Mouse (Mus musculus) myocyte (in vitro differentiated cells): ENCODE data around the gene Ugt1a7c.

Source experiments
- CEBPB ChIP-seq: IDR thresholded peaks from 2 replicates; pipeline ENCODE4 v1.6.1; 2011; ENCODE audit warnings: mild to moderate bottlenecking, moderate library complexity; ENCODE audit not compliant: poor library complexity, insufficient read depth, severe bottlenecking
- E2F4 ChIP-seq: IDR thresholded peaks from one replicate; pipeline ENCODE4 v1.6.1; 2011; ENCODE audit warnings: mild to moderate bottlenecking, control low read depth, moderate library complexity; ENCODE audit not compliant: insufficient read depth
- MAX ChIP-seq: IDR thresholded peaks from one replicate; pipeline ENCODE4 v1.6.1; 2011; ENCODE audit warnings: low read depth, mild to moderate bottlenecking, control low read depth
- MYOD1 ChIP-seq, 3 experiments: IDR thresholded peaks; one replicate each; pipeline ENCODE4 v1.6.1; 2011; ENCODE audit warnings: control low read depth in 2 of 3, low read depth in 2 of 3, mild to moderate bottlenecking in 2 of 3, moderate library complexity in 1 of 3; ENCODE audit not compliant: insufficient read length in 2 of 3, control insufficient read depth in 1 of 3
- MYOG ChIP-seq, 3 experiments: IDR thresholded peaks; one replicate each; pipeline ENCODE4 v1.6.1; 2011; ENCODE audit warnings: control low read depth in 2 of 3, low read depth in 2 of 3, mild to moderate bottlenecking in 2 of 3; ENCODE audit not compliant: insufficient read length in 2 of 3, control insufficient read depth in 1 of 3, insufficient read depth in 1 of 3
- POLR2A ChIP-seq: IDR thresholded peaks from one replicate; pipeline ENCODE4 v1.6.1; 2011; ENCODE audit warnings: low read depth, mild to moderate bottlenecking, control low read depth, moderate library complexity; ENCODE audit not compliant: insufficient read length
- POLR2AphosphoS2 ChIP-seq: IDR thresholded peaks from one replicate; pipeline ENCODE4 v1.6.1; 2011; ENCODE audit warnings: low read depth, control low read depth; ENCODE audit not compliant: insufficient read length
- SRF ChIP-seq: IDR thresholded peaks from one replicate; pipeline ENCODE4 v1.6.1; 2011; ENCODE audit warnings: low read depth; ENCODE audit not compliant: control insufficient read depth, insufficient read length
- TCF12 ChIP-seq: IDR thresholded peaks from one replicate; pipeline ENCODE4 v1.6.1; 2011; ENCODE audit warnings: mild to moderate bottlenecking, control low read depth; ENCODE audit not compliant: poor library complexity, insufficient read depth, severe bottlenecking
- USF1 ChIP-seq: IDR thresholded peaks from one replicate; pipeline ENCODE4 v1.6.1; 2011; ENCODE audit warnings: low read depth, mild to moderate bottlenecking, control low read depth, moderate library complexity

GRCm38 (mm10) chr1:88240579-88240978 is 145.7 kb downstream of the Ugt1a7c start:
- no peak for TF ChIP-seq MYOD1 (IDR thresholded peaks at IDR 0.05; ENCODE audit: control insufficient read depth in 1 of 3, insufficient read length in 2 of 3, low read depth in 2 of 3)
- TF ChIP-seq POLR2A, result no peak
- no peak for TF ChIP-seq USF1
- TF ChIP-seq MAX, result no peak
- TF ChIP-seq TCF12, result no peak
- TF ChIP-seq POLR2AphosphoS2, result no peak
- no peak for TF ChIP-seq MYOG (IDR thresholded peaks at IDR 0.05; ENCODE audit: control insufficient read depth in 1 of 3, insufficient read depth in 1 of 3, insufficient read length in 2 of 3, low read depth in 2 of 3)
- TF ChIP-seq CEBPB, result no peak
- no peak for TF ChIP-seq E2F4
- no peak for TF ChIP-seq SRF
